Mouse (Mus musculus) megakaryocyte progenitor cell, adult 5-6 weeks (primary cell): ENCODE data around the gene Xylb. TPM values are rescaled to one million over a fixed set of nuclear protein-coding genes. Genes with fewer than 3 reads are reported as not detected.

Experiments
- ATAC-seq: replicated peaks from 2 replicates; pipeline ENCODE4 v1.8.0; 2016; ENCODE audit warnings: mild to moderate bottlenecking, moderate TSS enrichment, inconsistent platforms; ENCODE audit not compliant: poor library complexity
- total RNA-seq, 2 experiments: library from RNA; stranded (forward) in 1 of 2; stranded (reverse) in 1 of 2; fragments of 157-497, 149-512 nt in 1 of 2; fragments of 200-1000 nt in 1 of 2; gene quantifications; 2 replicates each; pipeline versions ENCODE4 v1.2.3 to v1.2.4; 2015 to 2017

The Xylb gene
- total RNA-seq, 2 experiments from 2014 or later = 2.2 to 3.8 TPM

DNA sequence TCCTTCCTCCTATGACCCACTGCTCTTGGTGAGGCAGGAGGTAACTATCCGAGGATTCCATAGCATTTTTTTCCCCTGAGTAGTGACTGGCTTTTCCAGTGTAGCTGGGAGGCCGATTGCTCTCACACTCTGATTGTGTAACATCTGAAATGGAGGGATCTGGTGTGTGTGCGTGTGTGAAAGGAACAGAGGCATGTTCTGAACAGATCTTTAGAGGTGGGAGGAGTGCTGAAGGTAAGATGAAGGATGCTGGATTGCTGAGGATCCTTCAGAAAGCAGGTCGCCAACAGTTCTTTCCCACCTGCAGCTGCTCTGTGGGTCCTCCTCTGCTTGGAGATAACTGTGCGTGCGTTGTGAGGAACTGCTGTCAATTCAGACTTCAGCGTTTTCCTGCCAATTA lies 44.2 kb downstream of the Xylb start:
- ATAC-seq = peak; percentile 14

DNA sequence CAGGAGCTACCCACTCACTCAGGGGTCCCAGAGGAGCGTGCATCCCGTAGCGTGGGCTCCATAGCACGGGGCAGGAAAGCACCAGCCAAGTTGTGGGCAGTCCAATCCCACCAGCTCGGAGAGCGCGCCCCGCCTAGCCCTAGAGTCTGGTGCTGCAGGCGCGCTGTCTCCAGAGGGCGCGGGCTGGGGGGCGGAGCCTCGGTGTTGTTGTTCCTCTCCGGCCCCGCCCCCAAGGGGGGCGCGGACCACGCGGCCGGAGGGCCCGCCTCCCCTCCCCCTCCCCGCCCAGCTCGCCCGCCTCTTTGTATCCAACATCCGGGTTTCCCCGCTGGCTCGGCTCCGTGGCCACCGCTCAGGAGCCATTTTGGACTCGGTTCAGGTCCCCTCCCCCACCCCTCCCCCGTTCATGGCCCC lies 44.6 kb downstream of the Xylb start, which contains the start of gene Acvr2b:
Gene Acvr2b, plus strand, starts transcription at position 318 of the 414 bp plus-strand sequence.
- peak; percentile 90 for ATAC-seq

DNA sequence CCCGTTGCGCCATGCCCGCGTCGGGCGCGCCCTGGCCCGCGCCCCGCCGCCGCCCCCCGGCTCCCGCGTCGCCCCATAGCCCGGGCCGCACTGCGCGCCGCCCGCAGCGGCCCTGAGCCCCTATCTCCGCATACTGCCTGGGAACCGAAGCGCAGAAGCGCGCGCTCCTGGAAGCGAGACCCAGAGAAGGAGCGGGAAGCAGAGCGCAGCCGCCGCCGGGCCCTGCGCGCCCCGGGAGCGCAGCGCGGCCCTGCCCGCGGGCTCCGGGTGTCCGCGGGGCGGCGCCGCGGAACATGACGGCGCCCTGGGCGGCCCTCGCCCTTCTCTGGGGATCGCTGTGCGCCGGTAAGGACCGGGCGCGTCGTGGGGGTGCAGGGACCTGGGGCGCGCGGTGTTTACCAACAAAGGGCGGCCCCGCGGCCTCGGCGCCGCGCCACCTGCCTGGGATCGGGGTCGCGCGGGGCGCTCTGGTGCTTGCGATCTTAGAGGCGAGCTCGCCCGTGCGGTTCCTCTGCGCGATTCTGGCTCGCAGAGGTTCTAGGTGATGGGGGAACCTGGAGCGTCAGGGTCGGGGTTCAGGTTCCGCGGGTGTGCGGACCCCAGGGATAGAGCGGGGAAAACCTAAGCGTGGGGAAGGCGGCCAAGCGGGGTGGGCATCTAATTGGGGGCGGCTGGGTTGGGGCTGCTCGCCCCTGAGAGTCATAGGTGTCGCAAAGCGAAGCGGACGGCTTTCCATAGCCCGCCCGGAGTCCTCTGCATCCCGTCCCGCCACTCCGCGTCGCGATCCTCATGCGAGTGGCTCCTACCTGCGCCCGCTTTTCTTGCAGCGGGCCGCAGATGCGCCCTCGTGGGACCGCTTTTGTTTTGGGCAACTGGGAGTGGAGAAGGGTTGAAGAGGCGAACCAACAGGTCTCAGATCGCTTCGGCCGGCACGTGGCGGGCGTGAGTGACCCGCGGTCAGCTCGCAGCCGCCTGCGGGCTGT lies 45.4 kb downstream of the Xylb start:
- ATAC-seq = peak; percentile 16; the same call in 1 of the 2 replicates

DNA sequence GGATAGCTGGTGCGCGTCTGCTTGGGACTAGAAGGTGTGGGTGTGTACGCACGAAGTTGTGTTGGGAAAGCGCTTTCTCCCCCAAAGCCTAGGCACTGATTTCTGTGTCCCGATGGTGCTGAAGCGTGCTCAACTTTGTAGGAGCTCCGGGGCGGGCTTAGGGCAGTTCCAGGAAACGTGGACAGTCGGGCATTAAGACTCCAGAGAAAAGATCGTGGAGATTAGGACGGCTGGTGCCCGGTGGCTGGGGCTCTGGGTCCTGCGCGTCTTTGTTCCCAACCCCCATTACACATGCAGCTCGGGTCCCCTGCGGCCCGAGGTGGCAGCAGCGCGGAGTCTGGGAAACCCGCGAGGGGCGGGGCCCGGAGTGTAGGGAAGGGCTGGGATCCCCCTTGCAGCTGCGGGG lies 46.1 kb downstream of the Xylb start:
- ATAC-seq = no peak

DNA sequence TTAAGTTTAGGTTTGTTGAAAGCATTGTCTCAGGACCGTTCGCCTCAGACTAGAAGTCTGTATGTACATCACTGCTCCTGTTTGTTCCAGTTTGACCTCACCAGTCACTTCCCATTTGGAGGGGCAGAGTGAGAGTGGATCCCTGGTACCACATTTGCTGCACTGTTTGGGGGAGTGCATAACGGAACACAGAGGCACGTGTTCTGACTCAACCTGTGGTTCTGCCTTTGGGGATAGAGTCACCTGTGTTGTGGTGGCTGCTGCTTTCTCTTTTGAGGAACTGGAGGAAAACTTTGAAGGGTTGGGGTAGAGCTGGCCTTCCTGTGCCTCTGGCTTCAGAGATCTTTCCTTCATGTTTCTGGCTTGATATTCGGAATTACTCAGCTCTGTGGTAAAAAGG lies 46.9 kb downstream of the Xylb start:
- peak; percentile 24 for ATAC-seq

DNA sequence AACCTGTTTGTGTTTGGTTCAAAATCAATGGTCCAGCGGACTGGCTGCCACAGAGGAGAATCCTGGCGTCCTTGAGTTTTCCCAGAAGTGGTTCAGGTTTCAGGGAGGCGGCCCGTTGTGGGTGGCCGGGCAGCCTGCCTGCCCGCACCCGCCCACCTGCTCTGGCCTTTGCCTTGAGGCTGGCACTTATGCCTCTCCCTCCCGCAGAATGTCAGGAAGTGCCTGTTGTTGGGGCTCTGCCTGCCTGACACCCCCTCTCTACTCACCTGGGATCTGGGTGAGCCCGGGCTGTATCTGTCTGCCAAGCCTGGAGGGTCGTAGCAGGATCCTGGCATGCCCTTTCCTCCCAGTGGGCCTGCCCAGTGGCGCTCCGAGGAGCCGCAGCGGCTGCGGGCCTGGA lies 50.7 kb downstream of the Xylb start:
- no peak for ATAC-seq

DNA sequence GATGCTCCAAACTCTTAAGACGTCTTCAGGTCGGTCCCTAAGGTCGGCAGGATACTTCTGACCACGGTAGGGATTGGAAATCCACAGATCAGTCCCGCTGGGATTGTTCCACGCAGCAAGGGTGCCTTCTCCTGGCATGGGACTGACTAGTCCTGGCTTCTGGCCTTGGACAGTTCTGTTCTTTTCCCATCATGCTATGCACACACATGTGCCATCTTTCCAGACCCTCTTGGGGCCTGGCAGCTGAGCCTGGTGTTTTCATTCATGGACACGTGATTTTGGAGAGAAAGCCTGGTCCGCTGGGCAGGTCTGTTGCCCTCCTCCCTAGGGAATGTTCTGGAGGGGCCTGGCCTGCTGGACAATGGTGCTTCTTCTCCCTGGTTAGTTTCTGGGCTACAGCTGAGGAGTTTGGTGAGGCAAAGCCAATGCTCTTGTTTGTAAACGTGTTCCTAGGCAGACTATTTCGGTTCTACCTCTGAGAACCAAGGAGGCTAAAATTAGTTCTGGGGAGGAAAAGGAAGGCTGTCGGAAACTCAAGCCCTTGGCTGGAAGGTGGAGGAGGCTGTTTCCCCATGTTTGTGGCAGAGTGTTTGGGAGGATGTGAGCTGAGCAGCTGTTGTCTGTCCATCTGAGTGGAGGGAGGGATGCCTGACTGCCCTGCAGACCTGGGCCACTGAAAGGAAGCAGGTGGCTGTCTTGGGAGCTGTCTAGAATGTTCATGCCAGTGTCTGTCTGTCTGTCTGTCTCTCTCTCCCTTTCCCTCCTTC lies 51.9 kb downstream of the Xylb start:
- no peak for ATAC-seq

DNA sequence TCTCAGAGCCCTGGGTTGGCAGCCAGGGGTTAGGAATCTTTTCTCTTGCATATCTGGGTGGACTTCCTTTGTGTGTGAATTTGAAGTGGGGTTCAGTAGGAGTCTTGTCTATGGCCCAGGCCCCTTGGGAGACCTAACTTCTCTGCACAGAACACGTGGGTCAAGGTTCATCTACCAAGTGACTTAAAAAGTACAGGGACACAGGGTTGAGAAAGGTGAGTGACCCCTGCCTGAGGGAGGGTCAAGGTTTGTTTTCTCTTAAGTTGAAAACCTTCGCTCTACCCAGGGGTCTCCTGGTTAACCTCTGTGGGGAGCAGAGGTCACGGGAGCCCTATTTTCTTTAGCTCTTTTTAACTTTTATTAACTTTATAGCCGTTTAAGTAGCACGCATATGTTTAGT lies 52.7 kb downstream of the Xylb start:
- no peak for ATAC-seq

DNA sequence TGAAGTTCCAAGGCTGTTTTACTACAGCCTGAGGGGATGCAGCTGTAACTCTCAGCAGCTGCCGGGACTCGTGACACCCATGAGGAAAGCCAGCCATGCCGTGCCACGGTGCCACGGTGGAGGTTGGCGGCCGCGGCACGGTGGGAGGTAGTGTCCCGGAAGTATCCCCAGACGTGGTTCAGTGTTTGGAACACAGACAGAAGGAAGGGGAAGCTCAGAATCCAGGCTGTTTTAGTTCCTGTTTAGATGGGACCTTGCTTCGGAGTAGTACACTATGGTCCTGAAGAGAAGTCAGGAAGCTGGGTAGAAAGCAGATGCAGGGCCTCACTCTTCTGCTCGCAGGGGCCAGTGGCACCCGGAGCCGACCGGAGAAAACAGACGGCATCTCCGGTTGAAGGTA lies 60.8 kb downstream of the Xylb start:
- ATAC-seq = peak; percentile 48

DNA sequence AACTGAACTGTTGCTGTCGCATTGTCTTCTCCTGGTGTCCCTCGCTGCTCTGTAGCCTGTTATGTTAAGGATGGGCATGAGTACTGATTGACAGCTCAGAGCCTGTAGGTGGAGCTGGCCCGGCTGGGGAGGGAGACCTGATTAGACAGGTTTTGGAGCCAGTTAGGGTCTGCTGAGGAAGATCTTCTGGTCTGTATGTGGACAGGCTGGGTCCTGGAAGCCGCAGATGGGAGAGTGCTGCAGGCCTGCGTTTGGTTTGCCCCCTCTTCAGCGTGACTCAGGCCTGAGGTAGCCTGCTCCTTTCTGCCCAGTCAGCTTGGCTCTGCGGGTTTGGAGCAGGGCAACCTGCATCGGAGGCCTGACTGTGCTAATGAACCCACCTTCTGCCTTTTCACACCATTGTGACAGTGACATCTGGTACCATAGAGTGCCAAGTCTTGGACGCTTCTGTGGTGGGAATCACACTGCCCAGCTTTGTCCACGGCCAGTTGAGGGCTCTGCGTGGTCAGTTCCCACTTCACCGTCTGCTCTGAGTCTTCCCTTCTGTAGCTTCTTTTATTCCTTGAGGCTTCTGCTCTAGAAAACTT lies 62.8 kb downstream of the Xylb start:
- no peak for ATAC-seq

DNA sequence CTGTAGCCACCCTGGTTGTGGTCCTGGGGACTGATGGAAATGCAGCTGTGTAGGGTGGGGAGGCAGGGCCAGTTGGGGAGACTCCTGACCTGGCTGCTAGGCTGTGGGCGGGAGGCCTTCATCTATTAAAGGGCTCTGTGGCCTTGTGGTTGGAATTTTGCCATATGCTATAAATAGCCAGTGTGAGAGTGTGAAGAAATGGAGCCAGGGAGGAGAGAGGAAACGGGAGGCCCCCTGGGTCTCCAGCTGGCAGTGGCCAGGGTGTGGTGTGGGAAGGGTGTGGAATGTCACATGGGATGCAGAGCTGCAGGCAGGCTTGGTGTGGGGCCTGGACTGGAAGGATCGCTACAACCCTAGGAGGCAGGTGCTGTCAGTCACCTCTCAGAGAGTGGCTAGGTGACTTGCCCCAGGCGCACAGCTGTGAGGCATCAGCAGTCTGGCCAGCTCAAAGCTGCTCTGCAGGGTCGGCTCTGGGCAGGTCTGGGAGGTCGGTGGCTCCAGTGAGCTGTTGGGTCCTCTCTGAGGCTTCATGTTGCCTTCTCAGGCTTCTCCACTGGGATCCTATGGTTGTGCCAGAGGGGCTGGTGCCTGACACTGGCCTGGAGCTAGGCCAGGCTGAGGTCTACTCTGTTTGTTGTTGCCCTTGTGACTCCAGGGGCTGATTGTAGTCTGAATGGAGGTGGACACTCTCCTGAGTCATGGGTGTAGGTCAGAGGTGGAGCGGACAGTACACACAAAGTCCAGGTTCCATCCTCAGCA lies 68.2 kb downstream of the Xylb start:
- ATAC-seq = peak; percentile 67

DNA sequence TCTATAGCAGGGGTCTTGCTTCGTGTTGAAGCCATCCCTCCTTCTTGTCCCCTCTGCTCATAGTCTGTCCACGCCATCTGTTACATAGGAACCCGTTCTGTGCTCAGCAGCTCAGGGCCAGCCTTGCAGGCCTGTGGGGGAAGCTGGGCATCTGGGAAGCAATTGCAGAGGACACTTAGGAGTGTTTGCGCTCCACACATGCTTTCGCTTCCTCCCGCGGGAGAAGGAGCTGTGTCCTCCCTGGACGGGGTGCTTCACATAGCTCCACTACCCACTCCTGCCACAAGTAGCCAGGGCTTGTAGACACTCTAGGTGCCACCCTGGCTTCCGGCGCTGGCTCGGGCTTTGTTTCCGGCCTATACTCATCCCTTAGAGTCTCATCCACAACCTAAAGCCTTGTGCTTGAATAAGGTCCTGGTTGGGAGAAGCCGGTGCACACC lies 68.8 kb downstream of the Xylb start:
- ATAC-seq = no peak

DNA sequence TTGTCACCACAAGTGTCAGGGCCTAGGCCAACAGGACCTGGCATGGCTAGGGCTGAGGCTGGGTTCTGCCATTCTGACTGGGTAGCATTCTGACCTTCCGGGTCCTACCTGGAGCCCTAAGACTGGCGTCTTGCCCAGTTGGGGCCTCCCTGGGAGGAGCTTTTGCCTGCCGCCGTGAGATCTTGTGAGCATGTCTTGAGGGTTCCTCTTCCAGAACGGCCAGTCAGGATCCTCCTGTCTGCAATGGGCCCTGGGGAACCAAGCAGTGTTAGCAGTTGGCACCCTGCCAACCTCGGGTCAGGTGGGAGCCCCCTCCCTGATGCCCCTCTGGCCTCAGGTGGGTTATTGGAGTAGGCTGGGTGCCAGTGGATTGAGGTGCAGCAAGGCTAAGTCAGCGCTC lies 69.3 kb downstream of the Xylb start:
- no peak for ATAC-seq

DNA sequence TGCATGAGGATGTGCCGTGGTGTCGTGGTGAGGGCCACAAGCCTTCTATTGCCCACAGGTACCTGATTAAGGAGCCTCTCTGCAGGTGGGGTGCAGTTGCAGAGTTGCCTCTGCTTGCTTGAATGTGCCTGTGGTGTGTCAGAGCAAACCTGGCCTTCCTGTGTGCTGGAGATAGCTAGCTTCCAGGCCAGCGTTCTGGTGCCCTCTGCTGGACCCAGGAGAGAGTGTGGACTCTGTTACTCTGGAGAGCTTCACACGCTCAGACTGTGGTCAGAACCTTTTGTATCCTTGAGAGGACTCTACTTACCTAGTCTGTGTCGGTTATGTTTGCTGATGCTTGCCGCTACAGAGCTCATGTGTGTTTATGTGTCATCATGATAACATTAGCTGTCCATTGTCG lies 73.1 kb downstream of the Xylb start:
- peak; percentile 93 for ATAC-seq

DNA sequence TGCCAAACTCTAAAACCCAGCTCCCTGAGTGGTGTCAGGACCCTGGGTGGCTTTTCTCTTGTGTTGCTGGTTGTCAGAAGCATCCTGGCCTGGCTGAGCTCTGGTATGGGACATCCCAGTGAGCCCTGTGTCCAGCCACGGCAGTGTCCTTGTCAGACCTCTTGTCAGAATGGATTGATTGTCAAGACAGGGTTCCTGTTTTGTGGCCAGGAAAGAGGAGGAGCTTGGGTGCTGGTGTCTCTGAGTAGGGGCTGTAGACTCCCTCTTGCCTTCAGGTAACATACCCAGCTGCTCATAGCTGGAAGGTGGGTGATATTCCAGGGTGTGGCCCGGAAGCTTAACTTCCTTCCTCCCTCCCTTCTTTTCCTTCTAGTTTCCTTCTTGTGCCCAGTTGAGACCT lies 78.7 kb downstream of the Xylb start:
- ATAC-seq = peak; percentile 72

DNA sequence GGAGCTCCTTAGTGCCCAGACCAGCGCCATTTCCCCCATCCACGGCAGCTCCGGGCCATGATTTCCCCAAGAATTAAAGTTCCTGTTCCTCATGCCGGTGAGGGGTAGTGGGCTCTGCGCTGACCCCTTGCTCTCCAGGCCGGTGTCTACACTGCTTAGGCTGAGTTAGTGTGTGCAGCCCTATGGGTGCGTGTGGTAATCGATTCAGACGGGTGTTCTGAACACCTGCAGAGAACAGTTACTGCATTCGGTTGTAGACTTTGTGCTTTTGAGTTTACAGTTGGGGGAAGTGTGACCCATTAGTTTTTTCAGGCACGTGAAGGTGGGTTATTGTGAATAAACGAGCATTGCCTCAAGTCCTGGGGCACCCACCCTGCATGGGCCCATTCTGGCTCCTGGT lies 80.9 kb downstream of the Xylb start:
- no peak for ATAC-seq

DNA sequence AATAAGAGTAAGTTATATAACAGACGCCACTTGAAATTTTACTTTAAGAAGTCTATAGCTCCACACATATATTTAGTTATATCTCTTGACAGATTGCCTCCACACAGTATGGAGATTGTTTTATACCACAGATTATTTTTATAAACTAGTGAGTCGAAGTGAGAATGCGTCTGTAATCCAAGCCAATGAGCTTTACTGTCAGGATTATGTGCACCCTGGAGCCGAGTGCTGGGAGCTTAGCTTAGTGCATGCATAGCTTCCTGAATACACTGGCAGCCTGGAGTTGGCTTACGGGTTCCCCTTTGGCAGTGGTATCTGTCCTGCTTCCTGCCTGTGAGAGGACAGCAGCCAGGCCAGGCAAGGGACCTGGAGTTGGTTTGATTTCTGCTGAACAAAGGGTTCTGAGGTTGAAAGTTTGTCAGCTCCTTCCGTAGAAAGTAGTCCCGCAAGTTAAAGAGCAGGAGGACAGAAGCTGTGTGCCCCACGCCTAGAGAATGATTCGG lies 81.4 kb downstream of the Xylb start:
- ATAC-seq = no peak
